Mouse (Mus musculus): ENCODE measurements at regions not wholly inside any gene's neighbourhood (a gene's known extent, or its start where the extent isn't known, plus 50 kb on each side); places are given as distances from the start of the nearest gene placed in this dataset.
A peak's percentile ranks its signal among the peaks of the same experiment; 100 is the strongest.

DNA sequence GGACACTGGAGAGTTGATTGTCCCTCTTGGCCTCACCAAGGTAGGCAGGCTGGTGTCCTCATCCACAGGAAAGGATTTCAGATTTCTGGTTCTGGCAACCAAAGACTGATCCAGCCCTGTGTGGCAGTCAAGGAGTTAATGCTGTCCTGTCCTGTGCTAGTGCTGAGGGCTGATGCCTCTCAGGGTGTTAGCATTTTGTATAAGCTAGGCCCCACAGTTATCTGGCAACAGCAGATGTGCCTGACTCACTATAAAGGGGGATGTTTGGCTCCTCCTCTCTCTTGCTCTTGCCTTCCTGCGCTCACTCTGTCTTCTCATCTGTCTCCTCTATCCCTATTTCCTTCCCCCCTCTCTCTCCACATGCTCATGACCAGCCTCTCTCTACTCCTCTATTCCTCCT is 138.8 kb downstream of the Zxdb start:
- no peak overlapping the region for H3K9ac ChIP-seq (ENCODE audit: insufficient read depth, low read depth)
- H3K27me3 ChIP-seq (replicated peaks), result no peaks in the 10 kb centered on the region
- H3K9me3 ChIP-seq (replicated peaks; ENCODE audit: low read length), result no peaks in the 10 kb centered on the region
- H3K36me3 ChIP-seq (replicated peaks in 1 of 2; ENCODE audit: control insufficient read depth in 1 of 2, insufficient read depth in 1 of 2, low read length in 1 of 2), result peaks cover 0 to 9% of the 10 kb centered on the region in 2 experiments
- H3K79me2 ChIP-seq (replicated peaks; ENCODE audit: control insufficient read depth, extremely low read depth, insufficient read depth, poor library complexity, severe bottlenecking), result no peaks in the 10 kb centered on the region
- no peak overlapping the region for H3K4me2 ChIP-seq (ENCODE audit: insufficient read depth, low read depth, poor library complexity, severe bottlenecking)
- TF ChIP-seq MXI1 (IDR thresholded peaks at IDR 0.05; ENCODE audit: low read depth, low read length) (no peak), BHLHE40 (IDR thresholded peaks at IDR 0.05; ENCODE audit: low read depth, low read length) (no peak), HCFC1 (IDR thresholded peaks at IDR 0.05; ENCODE audit: low read depth, low read length) (no peak), EP300 (IDR thresholded peaks at IDR 0.05; ENCODE audit: low read length) (no peak), ZKSCAN1 (IDR thresholded peaks at IDR 0.05; ENCODE audit: borderline replicate concordance, low read depth, low read length) (no peak), MAFK (IDR thresholded peaks at IDR 0.05; ENCODE audit: insufficient replicate concordance, low read length) (no peak), ETS1 (conservative IDR thresholded peaks at IDR 0.05; ENCODE audit: low read depth, low read length) (no peak), MYC (IDR thresholded peaks at IDR 0.05; ENCODE audit: low read depth, low read length) (no peak)
- H3K4me1 ChIP-seq (ENCODE audit: control insufficient read depth in 1 of 2, insufficient read depth in 2 of 2), result no peaks in the 10 kb centered on the region
- in situ Hi-C loops (cut with MboI; ENCODE audit: low pct_ligation_motif_present, low pct_unique_long_range_greater_than_20kb, low sequenced_read_pairs), result no loop called here
- no peak overlapping the region for H3K4me3 ChIP-seq (replicated peaks in 1 of 3; ENCODE audit: low read depth in 2 of 3, low read length in 2 of 3, poor library complexity in 1 of 3)
- dilution Hi-C loops (cut with MboI; ENCODE audit: extremely low pct_ligation_motif_present, extremely low pct_unique_long_range_greater_than_20kb, low sequenced_read_pairs), result no loop called here
- H3K27ac ChIP-seq (ENCODE audit: insufficient read depth, low read depth), result no peak overlapping the region
- DNase-seq (ENCODE audit: extremely low read depth), result no peak

DNA sequence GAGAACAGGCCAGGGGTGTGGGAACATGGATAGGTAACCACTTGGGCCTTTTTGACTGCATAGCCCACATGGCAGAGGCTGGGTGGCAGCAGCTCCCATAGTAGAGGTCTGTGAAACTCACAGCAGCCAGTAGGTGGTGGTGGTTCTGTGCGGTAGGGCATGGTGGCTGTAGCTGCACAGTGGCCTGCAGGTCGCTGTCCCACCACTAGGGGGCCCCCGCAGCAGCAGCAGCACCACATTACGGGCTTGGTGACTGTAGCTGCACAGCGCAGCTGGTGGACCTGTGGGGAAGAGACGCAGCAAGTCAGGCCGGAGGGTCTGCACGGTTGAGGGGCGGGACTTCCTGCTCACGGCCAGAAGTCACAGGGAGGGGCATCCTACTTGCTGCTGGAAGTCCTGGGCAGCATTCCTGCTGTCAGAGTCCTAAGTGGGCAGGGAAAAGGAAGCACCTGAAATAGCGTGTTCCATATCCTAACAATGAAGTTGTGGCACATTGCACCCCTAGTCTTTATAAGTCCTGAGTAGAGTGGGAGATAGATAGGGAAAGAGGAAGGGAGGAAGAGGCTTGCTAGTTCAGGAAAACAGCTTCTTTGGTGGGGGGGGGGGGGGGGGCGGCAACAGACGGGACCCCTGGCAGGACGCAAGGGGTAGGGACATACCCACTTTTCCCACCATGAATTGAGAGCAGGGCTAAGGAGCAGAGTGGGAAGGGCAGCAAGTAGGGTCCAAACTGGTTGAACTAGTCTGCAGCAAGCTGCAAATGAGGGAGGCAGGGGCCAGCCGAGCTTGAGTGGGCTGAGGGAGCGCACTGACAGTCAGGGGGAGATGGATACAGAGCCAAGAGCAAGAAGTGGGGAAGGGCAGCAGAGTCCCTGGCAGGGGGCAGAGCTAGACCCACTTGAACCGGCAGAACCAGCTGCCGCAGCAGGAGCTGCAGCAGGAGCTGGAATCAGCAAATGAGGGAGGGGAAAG is 141.4 kb downstream of the Zxdb start:
- DNase-seq (ENCODE audit: extremely low read depth), result peak; percentile 79
- Histone ChIP-seq H3K4me1 (ENCODE audit: control insufficient read depth in 1 of 2, insufficient read depth in 2 of 2) (no peaks in the 10 kb centered on the region), H3K27ac (ENCODE audit: insufficient read depth, low read depth) (no peak overlapping the region), H3K27me3 (replicated peaks) (no peaks in the 10 kb centered on the region), H3K36me3 (replicated peaks in 1 of 2; ENCODE audit: control insufficient read depth in 1 of 2, insufficient read depth in 1 of 2, low read length in 1 of 2) (peaks cover 0 to 5% of the 10 kb centered on the region in 2 experiments), H3K4me2 (ENCODE audit: insufficient read depth, low read depth, poor library complexity, severe bottlenecking) (peak overlapping the region; percentile 56), H3K4me3 (replicated peaks in 1 of 3; ENCODE audit: low read depth in 2 of 3, low read length in 2 of 3, poor library complexity in 1 of 3) (peak overlapping the region in 2 of 3 experiments; percentile 27 to 51), H3K79me2 (replicated peaks; ENCODE audit: control insufficient read depth, extremely low read depth, insufficient read depth, poor library complexity, severe bottlenecking) (no peaks in the 10 kb centered on the region), H3K9ac (ENCODE audit: insufficient read depth, low read depth) (no peak overlapping the region), H3K9me3 (replicated peaks; ENCODE audit: low read length) (no peaks in the 10 kb centered on the region)
- dilution Hi-C loops (cut with MboI; ENCODE audit: extremely low pct_ligation_motif_present, extremely low pct_unique_long_range_greater_than_20kb, low sequenced_read_pairs) (no loop called here), in situ Hi-C loops (cut with MboI; ENCODE audit: low pct_ligation_motif_present, low pct_unique_long_range_greater_than_20kb, low sequenced_read_pairs) (no loop called here)
- no peak for TF ChIP-seq CHD2 (IDR thresholded peaks at IDR 0.05; ENCODE audit: low read length)
- TF ChIP-seq TBP (conservative IDR thresholded peaks at IDR 0.05; ENCODE audit: low read depth, low read length), result no peak
- no peak; the same call in 1 of the 2 replicates for TF ChIP-seq IRF4 (IDR thresholded peaks at IDR 0.05; ENCODE audit: low read depth, low read length)
- TF ChIP-seq TCF12 (IDR thresholded peaks at IDR 0.05; ENCODE audit: low read depth, low read length), result peak; percentile 54; the same call in 1 of the 2 replicates
- TF ChIP-seq JUND (conservative IDR thresholded peaks at IDR 0.05; ENCODE audit: low read depth, low read length), result no peak
- TF ChIP-seq JUN (IDR thresholded peaks at IDR 0.05; ENCODE audit: insufficient read depth, low read depth, low read length), result no peak
- no peak for TF ChIP-seq MAZ (IDR thresholded peaks at IDR 0.05; ENCODE audit: low read depth, low read length)
- TF ChIP-seq ELF1 (IDR thresholded peaks at IDR 0.05; ENCODE audit: low read depth, low read length), result 0 out of 2 replicates have a peak, but pooled peaks have one; percentile 31
- no peak for TF ChIP-seq RCOR1 (conservative IDR thresholded peaks at IDR 0.05; ENCODE audit: low read depth, low read length)
- TF ChIP-seq USF1 (IDR thresholded peaks at IDR 0.05; ENCODE audit: low read depth, low read length), result no peak
- TF ChIP-seq MEF2A (IDR thresholded peaks at IDR 0.05; ENCODE audit: borderline replicate concordance, low read depth, low read length), result no peak
- TF ChIP-seq HCFC1 (IDR thresholded peaks at IDR 0.05; ENCODE audit: low read depth, low read length), result no peak
- no peak for TF ChIP-seq PAX5 (IDR thresholded peaks at IDR 0.05; ENCODE audit: low read length)
- peak; percentile 45; the same call in 1 of the 2 replicates for TF ChIP-seq NELFE (IDR thresholded peaks at IDR 0.05; ENCODE audit: low read depth, low read length)
- TF ChIP-seq EP300 (IDR thresholded peaks at IDR 0.05; ENCODE audit: low read length), result no peak
- no peak for TF ChIP-seq MXI1 (IDR thresholded peaks at IDR 0.05; ENCODE audit: low read depth, low read length)
- no peak for TF ChIP-seq UBTF (IDR thresholded peaks at IDR 0.05; ENCODE audit: low read depth, low read length)
- no peak for TF ChIP-seq CHD1 (IDR thresholded peaks at IDR 0.05; ENCODE audit: low read depth, low read length)
- no peak for TF ChIP-seq E2F4 (IDR thresholded peaks at IDR 0.05; ENCODE audit: insufficient replicate concordance, low read depth, low read length)
- TF ChIP-seq POLR2A (IDR thresholded peaks at IDR 0.05; ENCODE audit: low read depth, low read length), result peak; percentile 41; the same call in 1 of the 2 replicates
- peak; percentile 94 for TF ChIP-seq SMC3 (IDR thresholded peaks at IDR 0.05; ENCODE audit: low read depth, low read length)
- no peak for TF ChIP-seq ZKSCAN1 (IDR thresholded peaks at IDR 0.05; ENCODE audit: borderline replicate concordance, low read depth, low read length)
- TF ChIP-seq ZC3H11A (IDR thresholded peaks at IDR 0.05; ENCODE audit: low read depth, low read length), result peak; percentile 49
- no peak for TF ChIP-seq ZMIZ1 (IDR thresholded peaks at IDR 0.05; ENCODE audit: low read depth, low read length)
- TF ChIP-seq USF2 (conservative IDR thresholded peaks at IDR 0.05; ENCODE audit: low read depth, low read length), result no peak
- TF ChIP-seq NRF1 (IDR thresholded peaks at IDR 0.05; ENCODE audit: low read depth, low read length), result no peak
